Mouse (Mus musculus) forebrain, embryonic 11.5 days (tissue): ENCODE measurements at regions not wholly inside any gene's neighbourhood (a gene's known extent, or its start where the extent isn't known, plus 50 kb on each side); places are given as distances from the start of the nearest gene placed in this dataset.

Experiments
- ATAC-seq: fragments of 200-750 bp; cut with Nextera tagmentation; replicated peaks from 2 replicates; pipeline ENCODE4 v1.8.0; 2017; ENCODE audit warnings: moderate TSS enrichment; ENCODE audit not compliant: low FRiP score
- DNase-seq: peaks from one replicate; pipeline ENCODE4 v3.0.0-alpha.2; 2017; ENCODE audit warnings: low spot score
- H3K27ac ChIP-seq: fragments of 300-500 bp; sonication (generic); 2 replicates; pipeline ENCODE4 v1.5.1; 2014; ENCODE audit warnings: low read depth, low read length
- H3K27me3 ChIP-seq: fragments of 300-500 bp; sonication (generic); 2 replicates; pipeline ENCODE4 v1.6.1; 2014; ENCODE audit warnings: mild to moderate bottlenecking, low read length, mixed read lengths; ENCODE audit not compliant: control insufficient read depth, insufficient read depth
- H3K36me3 ChIP-seq: fragments of 300-500 bp; sonication (generic); 2 replicates; pipeline ENCODE4 v1.6.1; 2014; ENCODE audit warnings: mild to moderate bottlenecking, low read length, moderate library complexity, mixed read lengths; ENCODE audit not compliant: control insufficient read depth, insufficient read depth
- H3K4me1 ChIP-seq: fragments of 300-500 bp; sonication (generic); replicated peaks from 2 replicates; pipeline ENCODE4 v1.6.1; 2014; ENCODE audit warnings: low read length, mixed read lengths; ENCODE audit not compliant: control insufficient read depth, insufficient read depth
- H3K4me2 ChIP-seq: fragments of 300-500 bp; sonication (generic); 2 replicates; pipeline ENCODE4 v1.6.1; 2014; ENCODE audit warnings: low read depth, mild to moderate bottlenecking, low read length, moderate library complexity, mixed read lengths; ENCODE audit not compliant: severe bottlenecking
- H3K4me3 ChIP-seq: fragments of 300-500 bp; sonication (generic); 2 replicates; pipeline ENCODE4 v1.5.1; 2014; ENCODE audit warnings: low read depth, low read length
- H3K9ac ChIP-seq: fragments of 300-500 bp; sonication (generic); 2 replicates; pipeline ENCODE4 v1.6.1; 2014; ENCODE audit warnings: low read length
- H3K9me3 ChIP-seq: fragments of 300-500 bp; sonication (generic); 2 replicates; pipeline ENCODE4 v1.6.1; 2016; ENCODE audit warnings: low read length, mixed read lengths; ENCODE audit not compliant: control insufficient read depth
- WGBS: fragments of 180-500 bp; shearing (Covaris S2); extraction: QIAGEN DNeasy Blood & Tissue Kit; methylation state at CpG from one replicate; pipeline ENCODE4 v1.1.7; 2014; 5-methylcytosine and 5-hydroxymethylcytosine counted together

- no peaks in the 10 kb centered on the region for H3K36me3 ChIP-seq
- ATAC-seq, result no peak
- WGBS, result 13% methylated on average over 3 of the region's 3 CpGs
Measured at GRCm38 (mm10) chr10:56695100-56695499, 318.0 kb downstream of the Gja1 start.

GRCm38 (mm10) chr10:56700126-56700525 is 323.0 kb downstream of the Gja1 start:
- Histone ChIP-seq H3K4me3 (no peak overlapping the region), H3K9me3 (no peaks in the 10 kb centered on the region), H3K27me3 (no peaks in the 10 kb centered on the region), H3K4me2 (no peak overlapping the region), H3K4me1 (no peaks in the 10 kb centered on the region), H3K9ac (no peak overlapping the region), H3K27ac (no peak overlapping the region), H3K36me3 (no peaks in the 10 kb centered on the region)
- no peak for DNase-seq
- no peak for ATAC-seq
- WGBS, result 81% methylated on average over 6 of the region's 6 CpGs

More at GRCm38 (mm10) chr10:56695100-56695499, 318.0 kb downstream of the Gja1 start:
- Histone ChIP-seq H3K9ac (no peak overlapping the region), H3K4me3 (no peak overlapping the region), H3K27ac (no peak overlapping the region), H3K9me3 (no peaks in the 10 kb centered on the region), H3K27me3 (no peaks in the 10 kb centered on the region), H3K4me1 (no peaks in the 10 kb centered on the region), H3K4me2 (no peak overlapping the region)
- no peak for DNase-seq

- no peak overlapping the region for H3K4me3 ChIP-seq
- DNase-seq (no peak), ATAC-seq (no peak)
- no peaks in the 10 kb centered on the region for H3K36me3 ChIP-seq
- H3K27ac ChIP-seq, result no peak overlapping the region
- 88% methylated on average over 2 of the region's 2 CpGs for WGBS
- H3K9ac ChIP-seq, result no peak overlapping the region
- H3K9me3 ChIP-seq, result no peaks in the 10 kb centered on the region
- no peaks in the 10 kb centered on the region for H3K27me3 ChIP-seq
- H3K4me2 ChIP-seq, result no peak overlapping the region
- no peaks in the 10 kb centered on the region for H3K4me1 ChIP-seq
Measured at GRCm38 (mm10) chr10:56708411-56708810, 331.3 kb downstream of the Gja1 start.

- no peak overlapping the region for H3K27ac ChIP-seq
- DNase-seq, result no peak
- no peak for ATAC-seq
- H3K4me3 ChIP-seq, result no peak overlapping the region
- no peaks in the 10 kb centered on the region for H3K4me1 ChIP-seq
- no peak overlapping the region for H3K4me2 ChIP-seq
- no peak overlapping the region for H3K9ac ChIP-seq
- H3K27me3 ChIP-seq, result no peaks in the 10 kb centered on the region
- no peaks in the 10 kb centered on the region for H3K9me3 ChIP-seq
- H3K36me3 ChIP-seq, result no peaks in the 10 kb centered on the region
- WGBS, result 87% methylated on average over 1 of the region's 1 CpGs
Measured at GRCm38 (mm10) chr10:56708886-56709285, 331.8 kb downstream of the Gja1 start.

- Histone ChIP-seq H3K27me3 (no peaks in the 10 kb centered on the region), H3K4me3 (no peak overlapping the region), H3K4me1 (no peaks in the 10 kb centered on the region), H3K27ac (no peak overlapping the region), H3K9ac (no peak overlapping the region), H3K9me3 (no peaks in the 10 kb centered on the region), H3K4me2 (0 out of 2 replicates have a peak overlapping the region, but pooled peaks have one; percentile 9), H3K36me3 (no peaks in the 10 kb centered on the region)
- DNase-seq (no peak), ATAC-seq (peak; percentile 24; the same call in 1 of the 2 replicates)
- 14% methylated on average over 7 of the region's 7 CpGs for WGBS
Measured at GRCm38 (mm10) chr10:56712611-56713105, 335.5 kb downstream of the Gja1 start.

- no peak for DNase-seq
Measured at GRCm38 (mm10) chr10:56737073-56737472, 359.9 kb downstream of the Gja1 start.

GRCm38 (mm10) chr10:56739621-56740020 is 362.5 kb downstream of the Gja1 start:
- no peak for ATAC-seq
- no peaks in the 10 kb centered on the region for H3K27me3 ChIP-seq
- no peak overlapping the region for H3K27ac ChIP-seq
- DNase-seq, result no peak
- H3K9ac ChIP-seq, result no peak overlapping the region
- no peaks in the 10 kb centered on the region for H3K9me3 ChIP-seq
- H3K4me2 ChIP-seq, result no peak overlapping the region
- H3K36me3 ChIP-seq, result no peaks in the 10 kb centered on the region
- H3K4me3 ChIP-seq, result no peak overlapping the region
- 86% methylated on average over 3 of the region's 3 CpGs for WGBS
- H3K4me1 ChIP-seq, result no peaks in the 10 kb centered on the region

More at GRCm38 (mm10) chr10:56737073-56737472, 359.9 kb downstream of the Gja1 start:
- Histone ChIP-seq H3K36me3 (no peaks in the 10 kb centered on the region), H3K4me2 (no peak overlapping the region), H3K27ac (no peak overlapping the region), H3K4me1 (no peaks in the 10 kb centered on the region), H3K27me3 (no peaks in the 10 kb centered on the region), H3K4me3 (no peak overlapping the region), H3K9me3 (no peaks in the 10 kb centered on the region), H3K9ac (no peak overlapping the region)
- no peak for ATAC-seq

- Histone ChIP-seq H3K4me3 (no peak overlapping the region), H3K4me1 (no peaks in the 10 kb centered on the region), H3K36me3 (no peaks in the 10 kb centered on the region), H3K9ac (no peak overlapping the region), H3K4me2 (no peak overlapping the region), H3K27ac (no peak overlapping the region), H3K9me3 (no peaks in the 10 kb centered on the region), H3K27me3 (no peaks in the 10 kb centered on the region)
- DNase-seq (no peak), ATAC-seq (no peak)
- 36% methylated on average over 1 of the region's 2 CpGs for whole genome bisulfite sequencing
Measured at GRCm38 (mm10) chr10:56752134-56752533, 375.0 kb downstream of the Gja1 start.

GRCm38 (mm10) chr10:56753576-56753975 is 376.4 kb downstream of the Gja1 start:
- ATAC-seq (no peak), DNase-seq (no peak)
- H3K27me3 ChIP-seq, result no peaks in the 10 kb centered on the region
- H3K9ac ChIP-seq, result no peak overlapping the region
- H3K27ac ChIP-seq, result no peak overlapping the region
- H3K4me2 ChIP-seq, result no peak overlapping the region
- H3K4me1 ChIP-seq, result no peaks in the 10 kb centered on the region
- WGBS, result 89% methylated on average over 2 of the region's 2 CpGs
- no peaks in the 10 kb centered on the region for H3K9me3 ChIP-seq
- H3K4me3 ChIP-seq, result no peak overlapping the region
- H3K36me3 ChIP-seq, result no peaks in the 10 kb centered on the region
